Mouse (Mus musculus): ENCODE measurements at regions not wholly inside any gene's neighbourhood (a gene's known extent, or its start where the extent isn't known, plus 50 kb on each side); places are given as distances from the start of the nearest gene placed in this dataset.

- no peak for DNase-seq
Observed at GRCm38 (mm10) chr1:133981185-133981584, 55.9 kb upstream of the Fmod start.

DNA sequence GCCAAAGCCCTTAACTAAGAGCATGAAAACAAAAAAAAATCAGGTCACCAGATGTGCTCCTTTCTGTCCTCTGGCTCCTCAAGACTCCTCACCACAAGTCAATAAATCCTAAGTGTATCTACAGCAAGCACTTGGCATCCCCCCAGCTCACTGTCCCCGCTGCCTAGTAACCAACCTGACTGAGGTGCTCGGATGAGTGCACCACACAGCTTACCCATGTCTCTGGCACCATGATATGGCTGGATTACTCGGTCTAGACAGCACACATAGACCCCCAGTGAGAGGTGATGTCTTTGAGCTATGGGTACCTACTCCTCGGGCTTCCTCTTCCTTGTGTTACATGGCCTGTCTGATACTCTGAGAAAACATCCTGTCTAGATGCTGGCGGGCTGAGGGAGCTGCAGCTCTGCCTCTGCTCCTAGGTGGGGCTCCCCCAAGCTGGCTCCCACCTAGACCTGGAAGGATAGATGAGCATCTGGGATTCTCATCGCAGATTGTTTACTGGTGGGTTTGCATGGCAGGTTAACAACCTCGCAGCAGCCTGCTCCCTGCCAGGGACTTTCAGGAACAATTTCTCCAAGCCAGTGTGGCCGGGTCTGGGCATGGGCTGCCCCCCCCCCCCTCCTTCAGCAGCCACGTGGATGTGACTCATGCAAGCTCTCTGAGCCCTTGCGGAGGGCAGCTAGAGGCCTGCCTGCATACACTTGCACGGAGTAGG lies 57.2 kb upstream of the Prelp start:
- peak; percentile 33 for DNase-seq

DNA sequence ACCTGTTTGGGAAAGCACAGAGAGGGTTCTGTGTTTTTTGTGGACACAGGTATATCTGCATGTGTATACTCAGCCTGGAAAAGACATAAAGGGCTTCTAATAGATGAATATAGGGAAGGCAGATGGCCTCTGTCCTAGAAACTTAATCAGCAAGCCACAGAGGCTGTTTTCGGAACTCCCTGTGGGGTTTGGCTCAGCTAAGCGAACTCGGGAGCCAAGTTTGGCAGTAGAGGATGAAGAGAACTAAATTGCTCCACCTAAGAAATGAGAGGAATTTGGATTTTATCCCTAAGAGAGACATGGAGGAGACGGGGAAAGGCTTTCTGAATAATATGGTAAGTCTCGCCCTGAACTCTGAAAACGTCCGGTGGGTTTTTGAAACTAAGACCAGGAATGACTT lies 56.0 kb upstream of the Prelp start:
- DNase-seq, result no peak

GRCm38 (mm10) chr1:133973801-133974200 lies 52.6 kb upstream of the Prelp start:
- DNase-seq, result no peak

DNA sequence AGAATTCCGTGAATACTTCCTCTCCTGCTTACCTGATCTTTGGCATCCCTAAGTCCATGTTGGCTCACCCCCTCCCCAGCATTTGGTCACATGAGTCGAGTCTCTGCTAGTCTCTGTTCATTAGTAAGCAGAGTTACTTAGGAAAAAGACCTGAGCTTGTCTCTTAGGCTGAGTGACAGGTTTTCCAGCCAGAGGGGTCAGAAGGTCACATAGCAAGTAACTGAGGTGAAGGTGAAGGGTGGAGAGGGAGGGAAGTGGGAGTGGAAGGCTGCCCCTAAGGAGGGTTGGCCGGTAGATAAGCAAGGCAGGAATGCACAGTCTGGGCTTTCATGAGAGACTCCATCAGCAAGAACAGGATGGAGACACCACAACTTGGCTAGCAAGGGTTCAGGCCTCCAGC lies 50.1 kb upstream of the Prelp start:
- no peak for DNase-seq

All from right cerebral cortex, postnatal 14 days (tissue).